Mouse (Mus musculus) naive thymus-derived CD4-positive, alpha-beta T cell, adult 2 months (primary cell): Measurements from ENCODE around the gene Zkscan4.

ENCODE experiments used
- DNase-seq: peaks from one replicate; pipeline ENCODE4 v3.0.0-alpha.2; 2011; ENCODE audit warnings: low read depth

The Zkscan4 gene

GRCm38 (mm10) chr13:21506221-21506649 lies 27.5 kb downstream of the Zkscan4 start:
- DNase-seq = peak; percentile 91

- DNase-seq = peak; percentile 16
These were observed 51.4 kb downstream of the Zkscan4 start for GRCm38 (mm10) chr13:21530136-21530535.

DNA sequence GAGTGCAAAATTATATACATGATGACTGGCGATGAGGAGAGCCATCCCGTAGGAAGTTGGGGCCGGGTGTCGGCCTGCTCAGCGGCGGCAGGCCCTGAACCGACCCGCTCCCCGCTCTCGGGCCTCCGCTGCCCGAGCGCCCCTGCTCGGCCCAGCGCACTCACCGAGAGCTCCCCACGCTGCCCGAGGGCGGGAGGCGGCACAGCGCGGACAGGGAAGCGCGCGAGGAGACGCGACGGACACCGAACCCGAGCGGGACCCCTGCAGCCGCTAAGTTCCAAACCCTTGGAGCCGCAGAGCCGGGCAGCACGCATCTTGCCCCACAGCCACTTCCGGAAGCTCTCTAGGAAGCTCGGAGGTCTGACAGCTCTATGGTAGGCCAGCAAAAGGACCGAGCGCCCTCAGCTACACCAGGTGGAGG lies 52.1 kb downstream of the Zkscan4 start, which contains the start of gene Zkscan8:
Gene Zkscan8, minus strand, starts transcription at position 340 of the 421 bp plus-strand sequence.
- DNase-seq = peak; percentile 88
